9 mouse cellular contexts compared by ENCODE assay signal in genomic region chr10:91167352-91167751, GRCm38 (mm10). TPM values are rescaled to one million over a fixed set of nuclear protein-coding genes. Genes with fewer than 3 reads are reported as not detected.
DNase-seq lines count a peak whose midpoint lies in the region; ATAC-seq and TF ChIP-seq lines count a peak whose summit lies in the region.
"Had no signal": no experiment of that assay in that cellular context is flagged by ENCODE, and none has a peak within 500 bp of the region (broad histone marks: within the 10 kb centered on the region; RNA-seq: fewer than 3 reads in every experiment).

No protein-coding gene starts in this region.

- peak overlapping the region; percentile 90 for H3K4me3 ChIP-seq in gastrocnemius, adult 2 months
- H3K4me3 ChIP-seq in CH12.LX (replicated peaks in 1 of 3; ENCODE audit: low read depth in 2 of 3, low read length in 2 of 3, poor library complexity in 1 of 3), result peak overlapping the region in 1 of 3 experiments; percentile 25
- no peak overlapping the region for H3K4me3 ChIP-seq in forebrain, postnatal 0 days (ENCODE audit: low read depth, low read length)
- peak overlapping the region; percentile 26 for H3K4me3 ChIP-seq in liver, embryonic 11.5 days (ENCODE audit: low read depth, low read length)
- no peak overlapping the region for H3K4me3 ChIP-seq in cerebellum, adult 2 months (replicated peaks; ENCODE audit: insufficient read depth, low read depth, low read length)

- H3K4me2 ChIP-seq in CH12.LX (ENCODE audit: insufficient read depth, low read depth, poor library complexity, severe bottlenecking), result peak overlapping the region; percentile 37
- H3K4me2 ChIP-seq in forebrain, postnatal 0 days (ENCODE audit: low read depth), result peak overlapping the region; percentile 26; the same call in 1 of the 2 replicates
- H3K4me2 ChIP-seq in liver, embryonic 11.5 days, result peak overlapping the region; percentile 92

- TF ChIP-seq RAD21 in CH12.LX (IDR thresholded peaks at IDR 0.05; ENCODE audit: low read depth, low read length), result no peak

- H3K4me1 ChIP-seq in CH12.LX (ENCODE audit: control insufficient read depth in 1 of 2, insufficient read depth in 2 of 2), result peaks cover 0 to 36% of the 10 kb centered on the region in 2 experiments; a peak in 2 of 4 replicates
- H3K4me1 ChIP-seq in forebrain, postnatal 0 days (ENCODE audit: insufficient read depth), result no peaks in the 10 kb centered on the region; the same call in 1 of the 2 replicates
- peaks cover 29% of the 10 kb centered on the region for H3K4me1 ChIP-seq in liver, embryonic 11.5 days (replicated peaks; ENCODE audit: control insufficient read depth, insufficient read depth, low read length)
- H3K4me1 ChIP-seq in cerebellum, adult 2 months (ENCODE audit: control insufficient read depth, insufficient read depth, low read length), result no peaks in the 10 kb centered on the region; the same call in 1 of the 2 replicates

- no peak overlapping the region; the same call in 1 of the 2 replicates for H3K9ac ChIP-seq in CH12.LX (ENCODE audit: insufficient read depth, low read depth)
- H3K9ac ChIP-seq in forebrain, postnatal 0 days, result no peak overlapping the region
- H3K9ac ChIP-seq in liver, embryonic 11.5 days (ENCODE audit: low read depth, low read length), result no peak overlapping the region

- in situ Hi-C loops in CH12.LX (cut with MboI; ENCODE audit: low pct_ligation_motif_present, low pct_unique_long_range_greater_than_20kb, low sequenced_read_pairs), result no loop called here

- H3K36me3 ChIP-seq in CH12.LX (replicated peaks in 1 of 2; ENCODE audit: control insufficient read depth in 1 of 2, insufficient read depth in 1 of 2, low read length in 1 of 2), result peaks cover 23 to 35% of the 10 kb centered on the region in 2 experiments
- H3K36me3 ChIP-seq in forebrain, postnatal 0 days (ENCODE audit: insufficient read depth), result peaks cover 22% of the 10 kb centered on the region
- peaks cover 34% of the 10 kb centered on the region for H3K36me3 ChIP-seq in liver, embryonic 11.5 days (ENCODE audit: control insufficient read depth, insufficient read depth, low read length)

- no peaks in the 10 kb centered on the region for H3K9me3 ChIP-seq in CH12.LX (replicated peaks; ENCODE audit: low read length)
- no peaks in the 10 kb centered on the region for H3K9me3 ChIP-seq in forebrain, postnatal 0 days (ENCODE audit: low read length)
- H3K9me3 ChIP-seq in liver, embryonic 11.5 days (ENCODE audit: control insufficient read depth, low read length), result no peaks in the 10 kb centered on the region

- no peak for TF ChIP-seq EP300 in CH12.LX (IDR thresholded peaks at IDR 0.05; ENCODE audit: low read length)

- no peak for ATAC-seq in forebrain, postnatal 0 days
- ATAC-seq in liver, embryonic 11.5 days (replicated peaks; ENCODE audit: low FRiP score), result no peak

- intact Hi-C loops in gastrocnemius, adult 2 months (cut with DNase I), result no loop called here

- TF ChIP-seq CTCF in gastrocnemius, adult 2 months (IDR thresholded peaks at IDR 0.05), result no peak
- TF ChIP-seq CTCF in CH12.LX (conservative IDR thresholded peaks at IDR 0.05 in 1 of 2, IDR thresholded peaks at IDR 0.05 in 1 of 2; ENCODE audit: low read depth in 2 of 2, low read length in 2 of 2), result no peak
- no peak for TF ChIP-seq CTCF in forebrain, postnatal 0 days (IDR thresholded peaks at IDR 0.05; ENCODE audit: low read depth)
- no peak for TF ChIP-seq CTCF in cerebellum, adult 2 months (IDR thresholded peaks at IDR 0.05; ENCODE audit: borderline replicate concordance, insufficient read depth, low read depth, low read length)

- dilution Hi-C loops in CH12.LX (cut with MboI; ENCODE audit: extremely low pct_ligation_motif_present, extremely low pct_unique_long_range_greater_than_20kb, low sequenced_read_pairs), result no loop called here

- WGBS in forebrain, postnatal 0 days, result 31% methylated on average over 7 of the region's 7 CpGs
- whole genome bisulfite sequencing in liver, embryonic 11.5 days, result 72% methylated on average over 7 of the region's 7 CpGs
- 9% methylated on average over 7 of the region's 7 CpGs for WGBS in cerebellum, adult 2 months

- no peaks in the 10 kb centered on the region for H3K27me3 ChIP-seq in CH12.LX (replicated peaks)
- no peaks in the 10 kb centered on the region for H3K27me3 ChIP-seq in forebrain, postnatal 0 days (ENCODE audit: insufficient read depth, low read length)
- H3K27me3 ChIP-seq in liver, embryonic 11.5 days (replicated peaks; ENCODE audit: control insufficient read depth, insufficient read depth, low read length), result no peaks in the 10 kb centered on the region
- no peaks in the 10 kb centered on the region for H3K27me3 ChIP-seq in cerebellum, adult 2 months (ENCODE audit: control insufficient read depth, insufficient read depth, low read length)

- TF ChIP-seq POLR2A in CH12.LX (IDR thresholded peaks at IDR 0.05; ENCODE audit: low read depth, low read length), result 0 out of 2 replicates have a peak, but pooled peaks have one; percentile 6
- no peak for TF ChIP-seq POLR2A in cerebellum, adult 2 months (IDR thresholded peaks at IDR 0.05; ENCODE audit: borderline replicate concordance, insufficient read depth, low read length)

- no peak for DNase-seq in gastrocnemius, adult 2 months
- no peak for DNase-seq in gastrocnemius, adult 18-20 months (ENCODE audit: low spot score)
- DNase-seq in CH12.LX (ENCODE audit: extremely low read depth), result no peak
- DNase-seq in forebrain, postnatal 0 days, result no peak
- no peak for DNase-seq in liver, embryonic 11.5 days (ENCODE audit: low spot score)
- no peak for DNase-seq in frontal cortex, postnatal 25 days (ENCODE audit: low spot score in 2 of 2)
- no peak for DNase-seq in cerebellum, adult 2 months
- DNase-seq in frontal cortex, adult 2 months (ENCODE audit: extremely low spot score in 1 of 2, low spot score in 1 of 2), result no peak
- DNase-seq: right cerebral cortex, postnatal 25 days had no signal

- peaks cover 70% of the 10 kb centered on the region for H3K79me2 ChIP-seq in CH12.LX (replicated peaks; ENCODE audit: control insufficient read depth, extremely low read depth, insufficient read depth, poor library complexity, severe bottlenecking)

- peak overlapping the region; percentile 96 for H3K27ac ChIP-seq in gastrocnemius, adult 2 months
- no peak overlapping the region for H3K27ac ChIP-seq in CH12.LX (ENCODE audit: insufficient read depth, low read depth)
- H3K27ac ChIP-seq in forebrain, postnatal 0 days (ENCODE audit: low read depth, low read length), result no peak overlapping the region
- H3K27ac ChIP-seq in liver, embryonic 11.5 days (ENCODE audit: low read depth, low read length), result no peak overlapping the region
- H3K27ac ChIP-seq in cerebellum, adult 2 months (ENCODE audit: insufficient read depth, low read length), result no peak overlapping the region

TF ChIP-seq in CH12.LX, 34 proteins besides CTCF, POLR2A, EP300 and RAD21:
- TF ChIP-seq ZNF384 (IDR thresholded peaks at IDR 0.05; ENCODE audit: low read depth, low read length) (no peak), TBP (conservative IDR thresholded peaks at IDR 0.05; ENCODE audit: low read depth, low read length) (no peak), USF2 (conservative IDR thresholded peaks at IDR 0.05; ENCODE audit: low read depth, low read length) (no peak)

RNA-seq across cellular contexts. Expression of gene Tmpo, which starts 13.8 kb away (rescaled TPM):
- total RNA-seq in gastrocnemius, adult 2 months (2021), result 10 to 100 TPM; 62.2 to 83.0 TPM
- total RNA-seq in gastrocnemius, adult 18-20 months (2021), result 10 to 100 TPM; 49.9 to 50.5 TPM
- 163 and 179 TPM in 2 replicates for total RNA-seq in CH12.LX (2012; rRNA removed)
- total RNA-seq in CH12.LX (2014; rRNA removed), result 467 and 525 TPM in 2 replicates
- 177 and 198 TPM in 2 replicates for polyA plus RNA-seq in CH12.LX (2012; ENCODE audit: insufficient read length, low read depth)
- 126 and 149 TPM in 2 replicates for total RNA-seq in forebrain, postnatal 0 days (2014; rRNA removed)
- polyA plus RNA-seq in forebrain, postnatal 0 days (2015; fragmentation: Nextera tagmentation; extraction: Ambion mirVana), result 61.3 and 62.8 TPM in 2 replicates
- 207 and 219 TPM in 2 replicates for polyA plus RNA-seq in liver, embryonic 11.5 days (2014; fragmentation: Nextera tagmentation; extraction: Ambion mirVana)
- 47.5 and 49.8 TPM in 2 replicates for polyA plus RNA-seq in cerebellum, adult 2 months (2012; rRNA removed)
- 44.1 and 47.8 TPM in 2 replicates for polyA plus RNA-seq in frontal cortex, adult 2 months (2012; rRNA removed)

RNA-seq across cellular contexts. Expression of gene Slc25a3, which starts 43.5 kb away (rescaled TPM):
- 1,000 to 10,000 TPM; 1,080 to 1,363 TPM for total RNA-seq in gastrocnemius, adult 2 months (2021)
- total RNA-seq in gastrocnemius, adult 18-20 months (2021), result 1,000 to 10,000 TPM; 1,039 to 1,209 TPM
- total RNA-seq in CH12.LX (2012; rRNA removed) (428 and 431 TPM in 2 replicates), CH12.LX (2014; rRNA removed) (509 and 560 TPM in 2 replicates)
- 670 and 792 TPM in 2 replicates for polyA plus RNA-seq in CH12.LX (2012; ENCODE audit: insufficient read length, low read depth)
- total RNA-seq in forebrain, postnatal 0 days (2014; rRNA removed), result 321 and 336 TPM in 2 replicates
- 529 and 607 TPM in 2 replicates for polyA plus RNA-seq in forebrain, postnatal 0 days (2015; fragmentation: Nextera tagmentation; extraction: Ambion mirVana)
- 481 and 504 TPM in 2 replicates for polyA plus RNA-seq in liver, embryonic 11.5 days (2014; fragmentation: Nextera tagmentation; extraction: Ambion mirVana)
- 772 and 804 TPM in 2 replicates for polyA plus RNA-seq in cerebellum, adult 2 months (2012; rRNA removed)
- polyA plus RNA-seq in frontal cortex, adult 2 months (2012; rRNA removed), result 659 and 706 TPM in 2 replicates

Comparison
In these comparisons a context has a peak if more than half of its experiments do, and no peak if none do; other contexts are left out.
1. H3K4me3 ChIP-seq: peak in gastrocnemius, adult 2 months (single experiment) and liver, embryonic 11.5 days (single experiment); none in forebrain, postnatal 0 days (single experiment) and cerebellum, adult 2 months (single experiment).
2. H3K4me2 ChIP-seq: peak in every context shown above with its lines; median percentile 92 in liver, embryonic 11.5 days; 37 in CH12.LX; 26 in forebrain, postnatal 0 days.